Mouse (Mus musculus) lung, adult 2 months (tissue): Measurements from ENCODE around the gene Taok3. TPM values are rescaled to one million over a fixed set of nuclear protein-coding genes. Genes with fewer than 3 reads are reported as not detected.

Source experiments
- DNase-seq: peaks from one replicate; pipeline ENCODE4 v3.0.0; 2022
- H3K4me1 ChIP-seq: fragments of 200-500 bp; 2 replicates; pipeline ENCODE4 v1.6.1; 2011; ENCODE audit warnings: low read length; ENCODE audit not compliant: control insufficient read depth, insufficient read depth
- H3K4me3 ChIP-seq: fragments of 200-500 bp; replicated peaks from 2 replicates; pipeline ENCODE3; 2011; ENCODE audit warnings: low read depth, mild to moderate bottlenecking, control low read depth, low read length; ENCODE audit errors: extremely low read depth
- CTCF ChIP-seq: fragments of 200-500 bp; IDR thresholded peaks from 2 replicates; pipeline ENCODE4 v1.5.1; 2011; ENCODE audit warnings: mild to moderate bottlenecking, low read length, control low read depth; ENCODE audit not compliant: insufficient read depth
- POLR2A ChIP-seq: fragments of 200-500 bp; IDR thresholded peaks from 2 replicates; pipeline ENCODE4 v1.6.1; 2011; ENCODE audit warnings: low read depth, mild to moderate bottlenecking, control low read depth, low read length, borderline replicate concordance; ENCODE audit errors: extremely low read depth
- WGBS: fragments of 180-500 bp; shearing (Covaris S2); methylation state at CpG from one replicate; pipeline ENCODE4 v1.1.7; 2018; 5-methylcytosine and 5-hydroxymethylcytosine counted together
- polyA plus RNA-seq: library from polyadenylated mRNA; depleted of rRNA; stranded (reverse); fragments of >200 nt; gene quantifications from 2 replicates; pipeline ENCODE4 v1.2.3, GENCODE M21; 2012

Gene Taok3
- polyA plus RNA-seq, 1 experiment: 40.5 TPM

- 55% methylated on average over 2 of the region's 2 CpGs for WGBS
- DNase-seq: no peak
- TF ChIP-seq CTCF (no peak), POLR2A (no peak)
- Histone ChIP-seq H3K4me3 (no peak overlapping the region), H3K4me1 (no peaks in the 10 kb centered on the region; the same call in 1 of the 2 replicates)
Measured at GRCm38 (mm10) chr5:117165946-117166345, 46.0 kb downstream of the Taok3 start.

DNA sequence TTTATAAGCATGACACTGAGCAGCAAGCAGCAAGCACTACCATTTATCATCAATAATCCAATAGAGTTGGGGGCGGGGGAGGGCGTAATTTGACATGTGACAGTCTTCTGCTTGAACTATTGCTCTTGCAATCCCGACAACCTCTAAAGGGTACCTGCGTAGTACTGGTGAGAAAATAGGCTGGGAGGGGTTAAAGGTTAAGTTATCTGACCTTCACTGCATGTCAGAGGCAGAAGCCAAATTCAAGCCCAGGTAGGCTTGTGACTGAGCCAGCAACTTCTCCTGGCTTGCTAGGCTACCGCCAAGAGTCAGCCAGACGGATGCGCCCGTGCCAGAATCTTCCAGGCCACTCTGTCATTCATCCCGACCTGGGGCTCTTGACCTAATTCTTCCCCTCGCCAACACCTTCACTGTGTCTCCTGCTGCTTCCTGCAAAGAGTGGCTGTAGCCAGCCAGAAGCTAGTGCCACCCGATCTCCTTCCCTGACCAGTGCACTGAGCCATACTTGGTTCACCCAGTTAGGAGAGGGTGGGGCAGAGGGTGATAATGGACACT lies 47.0 kb downstream of the Taok3 start:
- WGBS: 71% methylated on average over 11 of the region's 11 CpGs
- Histone ChIP-seq H3K4me3 (no peak overlapping the region), H3K4me1 (no peaks in the 10 kb centered on the region; the same call in 1 of the 2 replicates)
- no peak for TF ChIP-seq CTCF
- TF ChIP-seq POLR2A: no peak
- DNase-seq: no peak

DNA sequence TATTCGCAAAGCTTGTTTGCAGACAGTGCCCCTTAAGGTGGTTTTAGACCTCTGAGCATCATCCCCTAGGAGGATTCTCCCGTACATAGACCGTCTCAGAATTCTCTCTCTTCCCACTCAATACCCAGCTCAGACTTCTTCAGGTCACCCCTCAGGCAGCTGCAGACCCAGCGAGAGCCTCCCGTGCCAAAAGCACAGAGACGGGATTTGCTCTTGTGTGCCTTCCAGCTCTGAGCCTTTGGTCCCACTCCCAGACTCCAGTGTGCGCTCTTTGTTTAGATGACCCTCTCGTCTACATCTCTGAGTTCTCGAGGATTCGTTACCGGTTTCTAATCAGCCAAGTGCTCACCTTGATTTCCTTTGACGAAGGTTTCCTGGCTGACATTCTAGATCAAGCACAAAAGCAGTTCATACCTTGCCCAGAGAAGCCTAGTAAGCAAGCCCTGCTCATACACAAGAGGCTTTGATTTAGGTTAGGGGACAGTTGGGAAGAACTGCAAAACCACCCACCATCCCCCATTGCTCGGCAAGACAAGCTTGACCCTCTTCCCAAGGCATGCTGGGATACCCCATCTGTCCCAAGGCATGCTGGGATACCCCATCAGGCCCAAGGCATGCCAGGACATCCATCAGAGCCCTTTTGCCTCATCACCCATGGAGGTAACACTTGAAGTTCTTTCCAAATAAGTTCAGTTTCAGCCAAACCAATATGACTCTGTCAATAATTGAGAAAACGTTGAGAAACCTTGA lies 48.6 kb downstream of the Taok3 start:
- DNase-seq: no peak
- WGBS: 85% methylated on average over 14 of the region's 14 CpGs
- TF ChIP-seq CTCF (no peak), POLR2A (no peak)
- Histone ChIP-seq H3K4me1 (no peaks in the 10 kb centered on the region), H3K4me3 (no peak overlapping the region)

DNA sequence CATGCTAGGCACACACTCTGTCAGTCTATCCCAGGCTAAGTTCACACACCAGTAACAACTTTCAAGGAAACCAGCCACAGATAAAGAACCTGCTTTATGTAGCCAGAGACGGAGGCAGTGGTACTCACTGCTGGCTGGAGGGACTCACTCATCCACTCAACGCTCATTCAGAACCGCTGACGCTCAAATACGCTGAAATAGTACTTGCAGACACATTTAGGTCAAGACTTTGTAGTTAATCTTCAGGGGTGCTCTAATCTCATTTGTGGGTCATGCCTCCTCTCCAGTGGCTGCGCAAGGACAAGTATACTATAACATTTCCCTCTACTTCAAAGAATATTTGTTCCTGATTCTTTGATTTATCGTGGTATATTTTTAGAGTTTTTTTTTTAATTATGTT lies 54.1 kb downstream of the Taok3 start:
- DNase-seq: no peak
- no peak overlapping the region for H3K4me3 ChIP-seq
- WGBS: 77% methylated on average over 7 of the region's 7 CpGs
- H3K4me1 ChIP-seq: peaks cover 3% of the 10 kb centered on the region; the same call in 1 of the 2 replicates
- TF ChIP-seq POLR2A: no peak
- TF ChIP-seq CTCF: no peak

DNA sequence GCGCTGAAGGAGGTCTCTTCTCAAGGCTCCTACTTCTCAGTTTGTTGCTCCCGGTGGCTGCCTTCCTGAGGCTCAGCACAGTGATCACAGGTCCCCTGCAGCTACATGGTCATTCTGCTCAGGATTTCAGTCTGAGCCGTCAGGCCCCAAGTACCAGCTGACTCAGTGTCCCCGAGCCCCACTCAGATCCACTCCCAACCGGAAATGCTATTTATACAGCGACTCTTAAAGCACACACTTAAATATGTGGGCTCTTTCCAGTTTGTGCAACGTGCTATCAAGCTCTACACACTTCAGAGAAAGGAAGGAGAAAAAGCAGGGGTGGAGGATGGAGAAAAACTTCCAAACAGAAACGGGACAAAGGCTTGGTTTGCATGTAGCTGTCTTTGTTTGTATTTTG lies 56.0 kb downstream of the Taok3 start:
- no peak overlapping the region for H3K4me3 ChIP-seq
- 54% methylated on average over 8 of the region's 8 CpGs for WGBS
- H3K4me1 ChIP-seq: peaks cover 5% of the 10 kb centered on the region; the same call in 1 of the 2 replicates
- TF ChIP-seq POLR2A: no peak
- TF ChIP-seq CTCF: no peak
- no peak for DNase-seq

GRCm38 (mm10) chr5:117178079-117178478 lies 58.1 kb downstream of the Taok3 start:
- H3K4me1 ChIP-seq: peaks cover 5% of the 10 kb centered on the region; the same call in 1 of the 2 replicates
- 77% methylated on average over 6 of the region's 6 CpGs for WGBS
- no peak for DNase-seq
- TF ChIP-seq POLR2A (no peak), CTCF (no peak)
- H3K4me3 ChIP-seq: no peak overlapping the region

GRCm38 (mm10) chr5:117178486-117178885 lies 58.6 kb downstream of the Taok3 start:
- peaks cover 5% of the 10 kb centered on the region; the same call in 1 of the 2 replicates for H3K4me1 ChIP-seq
- no peak for TF ChIP-seq CTCF
- TF ChIP-seq POLR2A: no peak
- WGBS: 60% methylated on average over 6 of the region's 6 CpGs

DNA sequence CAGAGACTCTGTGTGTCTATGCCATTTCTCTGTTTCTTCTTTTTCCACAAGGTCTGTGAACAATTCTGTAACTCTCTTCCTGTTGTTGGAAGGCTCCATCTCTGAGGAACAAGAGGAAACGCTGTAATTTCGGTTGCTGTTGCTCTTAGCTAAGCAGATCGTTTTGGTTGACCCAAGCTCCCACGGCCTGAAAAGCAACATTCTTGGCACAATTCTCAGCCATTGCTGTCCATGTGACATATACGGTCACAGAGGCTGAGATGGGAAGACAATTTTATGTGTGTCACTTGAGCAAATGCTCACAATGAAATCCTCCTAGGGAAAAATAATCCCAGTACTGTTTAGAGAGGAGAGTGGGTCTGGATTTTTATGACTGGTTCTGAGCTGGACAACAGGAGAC lies 62.0 kb downstream of the Taok3 start:
- WGBS: 42% methylated on average over 5 of the region's 5 CpGs
- no peak for DNase-seq
- H3K4me1 ChIP-seq: 0 out of 2 replicates have a peak, but pooled peaks cover 2% of the 10 kb centered on the region
- no peak overlapping the region for H3K4me3 ChIP-seq
- no peak for TF ChIP-seq CTCF

More at GRCm38 (mm10) chr5:117178486-117178885, 58.6 kb downstream of the Taok3 start:
- DNase-seq: no peak
- no peak overlapping the region for H3K4me3 ChIP-seq

GRCm38 (mm10) chr5:117182411-117182810 lies 62.5 kb downstream of the Taok3 start:
- H3K4me1 ChIP-seq: 0 out of 2 replicates have a peak, but pooled peaks cover 2% of the 10 kb centered on the region
- WGBS: 65% methylated on average over 3 of the region's 3 CpGs
- no peak for TF ChIP-seq CTCF
- TF ChIP-seq POLR2A: no peak
- H3K4me3 ChIP-seq: no peak overlapping the region
- no peak for DNase-seq

DNA sequence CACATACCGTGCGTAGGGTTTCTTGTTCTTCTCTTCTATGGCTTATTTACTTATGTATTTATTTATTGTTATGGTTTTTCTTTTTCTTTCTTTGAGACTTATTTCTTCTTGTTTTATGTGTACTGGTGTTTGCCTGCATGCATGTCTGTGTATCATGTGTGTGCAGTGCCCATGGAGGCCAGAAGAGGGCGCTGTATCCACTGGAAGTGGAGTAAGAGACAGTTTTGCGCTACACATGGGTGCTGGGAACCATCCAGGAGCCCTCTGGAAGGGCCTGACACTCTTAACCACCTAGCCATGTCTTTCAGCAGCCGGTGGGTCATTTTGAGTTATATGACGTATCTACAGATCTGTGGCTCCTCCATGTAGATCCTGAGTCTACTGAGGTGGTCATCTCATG lies 64.9 kb downstream of the Taok3 start:
- 86% methylated on average over 6 of the region's 6 CpGs for WGBS
- no peak for DNase-seq
- Histone ChIP-seq H3K4me3 (no peak overlapping the region), H3K4me1 (no peaks in the 10 kb centered on the region)
- TF ChIP-seq CTCF (0 out of 2 replicates have a peak, but pooled peaks have one; percentile 10), POLR2A (no peak)
